Mouse (Mus musculus): ENCODE results near the gene Itprid2. TPM values are rescaled to one million over a fixed set of nuclear protein-coding genes. Genes with fewer than 3 reads are reported as not detected.
A peak's percentile ranks its signal among the peaks of the same experiment; 100 is the strongest.
"Not testable (repeated sequence)": the region's sequence is repeated elsewhere in the genome, so short reads cannot be mapped to it uniquely, and the experiment has no call there.

Gene Itprid2
- polyA plus RNA-seq (2015; fragmentation: Nextera tagmentation; extraction: Ambion mirVana), result 22.5 and 22.6 TPM in 2 replicates

GRCm38 (mm10) chr2:79634528-79635400 is at the start of gene Itprid2:
TSS of gene Itprid2 (plus strand) at chr2:79635352.
- peak; percentile 100 for ATAC-seq (ENCODE audit: low FRiP score, low TSS enrichment)
- no peaks in the 10 kb centered on the region for H3K36me3 ChIP-seq (ENCODE audit: insufficient read depth, low read length)
- peak within 1 kb of the TSS; percentile 82 for H3K9ac ChIP-seq (replicated peaks; ENCODE audit: low read length)
- no peaks in the 10 kb centered on the region for H3K27me3 ChIP-seq (ENCODE audit: insufficient read depth, low read length)
- peak within 1 kb of the TSS; percentile 92 for H3K27ac ChIP-seq (ENCODE audit: low read length)
- H3K9me3 ChIP-seq (ENCODE audit: low read length), result no peaks in the 10 kb centered on the region
- peaks cover 13% of the 10 kb centered on the region for H3K4me1 ChIP-seq (ENCODE audit: insufficient read depth, low read length)
- H3K4me2 ChIP-seq (replicated peaks; ENCODE audit: low read depth, low read length), result peak within 1 kb of the TSS; percentile 64
- peak within 1 kb of the TSS; percentile 93 for H3K4me3 ChIP-seq (ENCODE audit: low read length)
- WGBS, result 3% methylated on average over 41 of the region's 46 CpGs

GRCm38 (mm10) chr2:79596177-79596576 is 39.0 kb upstream of the Itprid2 start:
- Histone ChIP-seq H3K4me2 (replicated peaks; ENCODE audit: low read depth, low read length) (no peak overlapping the region), H3K9me3 (ENCODE audit: low read length) (no peaks in the 10 kb centered on the region), H3K9ac (replicated peaks; ENCODE audit: low read length) (no peak overlapping the region), H3K27me3 (ENCODE audit: insufficient read depth, low read length) (no peaks in the 10 kb centered on the region), H3K36me3 (ENCODE audit: insufficient read depth, low read length) (no peaks in the 10 kb centered on the region), H3K27ac (ENCODE audit: low read length) (no peak overlapping the region), H3K4me3 (ENCODE audit: low read length) (no peak overlapping the region), H3K4me1 (ENCODE audit: insufficient read depth, low read length) (peaks cover 13% of the 10 kb centered on the region)
- WGBS, result 52% methylated on average over 2 of the region's 2 CpGs
- no peak for ATAC-seq (ENCODE audit: low FRiP score, low TSS enrichment)

- no peaks in the 10 kb centered on the region for H3K36me3 ChIP-seq (ENCODE audit: insufficient read depth, low read length)
- no peak for ATAC-seq (ENCODE audit: low FRiP score, low TSS enrichment)
- H3K9ac ChIP-seq (replicated peaks; ENCODE audit: low read length), result no peak overlapping the region
- H3K27me3 ChIP-seq (ENCODE audit: insufficient read depth, low read length), result no peaks in the 10 kb centered on the region
- H3K4me2 ChIP-seq (replicated peaks; ENCODE audit: low read depth, low read length), result no peak overlapping the region
- H3K4me3 ChIP-seq (ENCODE audit: low read length), result no peak overlapping the region
- H3K9me3 ChIP-seq (ENCODE audit: low read length), result no peaks in the 10 kb centered on the region
- H3K4me1 ChIP-seq (ENCODE audit: insufficient read depth, low read length), result peaks cover 22% of the 10 kb centered on the region
- H3K27ac ChIP-seq (ENCODE audit: low read length), result 0 out of 2 replicates have a peak overlapping the region, but pooled peaks have one; percentile 43
Measured at GRCm38 (mm10) chr2:79597090-79597489, 38.1 kb upstream of the Itprid2 start.

GRCm38 (mm10) chr2:79601109-79601508 is 34.0 kb upstream of the Itprid2 start:
- H3K4me2 ChIP-seq (replicated peaks; ENCODE audit: low read depth, low read length); H3K9ac ChIP-seq (replicated peaks; ENCODE audit: low read length); H3K9me3 ChIP-seq (ENCODE audit: low read length); H3K36me3 ChIP-seq (ENCODE audit: insufficient read depth, low read length); H3K4me3 ChIP-seq (ENCODE audit: low read length); H3K27me3 ChIP-seq (ENCODE audit: insufficient read depth, low read length): not testable (repeated sequence)
- WGBS, result 35% methylated on average over 2 of the region's 2 CpGs
- ATAC-seq (ENCODE audit: low FRiP score, low TSS enrichment), result peak; percentile 40; the same call in 1 of the 2 replicates
- H3K27ac ChIP-seq (ENCODE audit: low read length), result peak overlapping the region; percentile 86
- H3K4me1 ChIP-seq (ENCODE audit: insufficient read depth, low read length), result peaks cover 34% of the 10 kb centered on the region

- ATAC-seq (ENCODE audit: low FRiP score, low TSS enrichment), result peak; percentile 83
- H3K4me2 ChIP-seq (replicated peaks; ENCODE audit: low read depth, low read length), result peak overlapping the region; percentile 11; the same call in 1 of the 2 replicates
- H3K4me3 ChIP-seq (ENCODE audit: low read length), result no peak overlapping the region
- H3K36me3 ChIP-seq (ENCODE audit: insufficient read depth, low read length), result no peaks in the 10 kb centered on the region
- H3K4me1 ChIP-seq (ENCODE audit: insufficient read depth, low read length), result peaks cover 33% of the 10 kb centered on the region
- no peaks in the 10 kb centered on the region for H3K9me3 ChIP-seq (ENCODE audit: low read length)
- H3K27ac ChIP-seq (ENCODE audit: low read length), result peak overlapping the region; percentile 86
- WGBS, result 10% methylated on average over 4 of the region's 4 CpGs
- no peak overlapping the region for H3K9ac ChIP-seq (replicated peaks; ENCODE audit: low read length)
- H3K27me3 ChIP-seq (ENCODE audit: insufficient read depth, low read length), result no peaks in the 10 kb centered on the region
Measured at GRCm38 (mm10) chr2:79601691-79602116, 33.4 kb upstream of the Itprid2 start.

GRCm38 (mm10) chr2:79602306-79602705 is 32.8 kb upstream of the Itprid2 start:
- Histone ChIP-seq H3K27me3 (ENCODE audit: insufficient read depth, low read length) (no peaks in the 10 kb centered on the region), H3K4me3 (ENCODE audit: low read length) (no peak overlapping the region), H3K27ac (ENCODE audit: low read length) (peak overlapping the region; percentile 86), H3K4me1 (ENCODE audit: insufficient read depth, low read length) (peaks cover 27% of the 10 kb centered on the region), H3K4me2 (replicated peaks; ENCODE audit: low read depth, low read length) (no peak overlapping the region), H3K9me3 (ENCODE audit: low read length) (no peaks in the 10 kb centered on the region), H3K36me3 (ENCODE audit: insufficient read depth, low read length) (no peaks in the 10 kb centered on the region), H3K9ac (replicated peaks; ENCODE audit: low read length) (no peak overlapping the region)
- WGBS, result 25% methylated on average over 6 of the region's 6 CpGs
- ATAC-seq (ENCODE audit: low FRiP score, low TSS enrichment), result peak; percentile 35; the same call in 1 of the 2 replicates

GRCm38 (mm10) chr2:79603363-79603762 is 31.8 kb upstream of the Itprid2 start:
- Histone ChIP-seq H3K4me2 (replicated peaks; ENCODE audit: low read depth, low read length) (no peak overlapping the region), H3K4me1 (ENCODE audit: insufficient read depth, low read length) (peaks cover 25% of the 10 kb centered on the region), H3K36me3 (ENCODE audit: insufficient read depth, low read length) (no peaks in the 10 kb centered on the region), H3K9me3 (ENCODE audit: low read length) (no peaks in the 10 kb centered on the region), H3K4me3 (ENCODE audit: low read length) (no peak overlapping the region), H3K27me3 (ENCODE audit: insufficient read depth, low read length) (no peaks in the 10 kb centered on the region), H3K27ac (ENCODE audit: low read length) (peak overlapping the region; percentile 86; the same call in 1 of the 2 replicates), H3K9ac (replicated peaks; ENCODE audit: low read length) (no peak overlapping the region)
- no peak for ATAC-seq (ENCODE audit: low FRiP score, low TSS enrichment)
- 77% methylated on average over 4 of the region's 4 CpGs for WGBS

GRCm38 (mm10) chr2:79606033-79606432 is 29.1 kb upstream of the Itprid2 start:
- Histone ChIP-seq H3K4me3 (ENCODE audit: low read length) (no peak overlapping the region), H3K27me3 (ENCODE audit: insufficient read depth, low read length) (no peaks in the 10 kb centered on the region), H3K9me3 (ENCODE audit: low read length) (no peaks in the 10 kb centered on the region), H3K36me3 (ENCODE audit: insufficient read depth, low read length) (no peaks in the 10 kb centered on the region), H3K9ac (replicated peaks; ENCODE audit: low read length) (no peak overlapping the region), H3K27ac (ENCODE audit: low read length) (no peak overlapping the region), H3K4me2 (replicated peaks; ENCODE audit: low read depth, low read length) (no peak overlapping the region), H3K4me1 (ENCODE audit: insufficient read depth, low read length) (peaks cover 22% of the 10 kb centered on the region)
- 61% methylated on average over 2 of the region's 2 CpGs for WGBS
- no peak for ATAC-seq (ENCODE audit: low FRiP score, low TSS enrichment)

GRCm38 (mm10) chr2:79607181-79607580 is 28.0 kb upstream of the Itprid2 start:
- Histone ChIP-seq H3K9ac (replicated peaks; ENCODE audit: low read length) (no peak overlapping the region), H3K4me1 (ENCODE audit: insufficient read depth, low read length) (peaks cover 11% of the 10 kb centered on the region), H3K9me3 (ENCODE audit: low read length) (no peaks in the 10 kb centered on the region), H3K27ac (ENCODE audit: low read length) (no peak overlapping the region), H3K27me3 (ENCODE audit: insufficient read depth, low read length) (no peaks in the 10 kb centered on the region), H3K36me3 (ENCODE audit: insufficient read depth, low read length) (no peaks in the 10 kb centered on the region), H3K4me2 (replicated peaks; ENCODE audit: low read depth, low read length) (no peak overlapping the region), H3K4me3 (ENCODE audit: low read length) (no peak overlapping the region)
- 81% methylated on average over 2 of the region's 2 CpGs for WGBS
- no peak for ATAC-seq (ENCODE audit: low FRiP score, low TSS enrichment)

All from kidney, embryonic 16.5 days (tissue).